In genomic region chr17:64725214-64725613, GRCm38 (mm10) we compare ENCODE assay signal across 25 mouse cellular contexts.
"Had no signal": no experiment of that assay in that cellular context is flagged by ENCODE, and none has a peak within 500 bp of the region (broad histone marks: within the 10 kb centered on the region; RNA-seq: fewer than 3 reads in every experiment).

No protein-coding gene starts in this region.

- DNase-seq: gastrocnemius, postnatal 14 days; gastrocnemius, postnatal 36 days; heart, adult 11 months; heart, adult 2 months; heart, postnatal 14 days; heart, postnatal 36 days; kidney, adult 11 months; kidney, adult 2 months; kidney, adult 9 months; kidney, postnatal 14 days; kidney, postnatal 36 days; layer of hippocampus, adult 9-11 months; layer of hippocampus, postnatal 36 days had no signal

- H3K4me3 ChIP-seq: heart, adult 2 months; heart, embryonic 13.5 days; heart, embryonic 15.5 days; hindbrain, embryonic 15.5 days; kidney, embryonic 15.5 days; left cerebral cortex, adult 2 months; limb, embryonic 13.5 days; limb, embryonic 15.5 days; liver, embryonic 12.5 days had no signal

- H3K4me1 ChIP-seq: hindbrain, embryonic 15.5 days; limb, embryonic 15.5 days had no signal

- H3K27ac ChIP-seq: heart, adult 2 months; heart, embryonic 13.5 days; heart, embryonic 15.5 days; hindbrain, embryonic 15.5 days; kidney, embryonic 15.5 days; kidney, postnatal 0 days; left cerebral cortex, adult 2 months; limb, embryonic 13.5 days; limb, embryonic 15.5 days; liver, embryonic 12.5 days; liver, embryonic 14.5 days had no signal

- H3K27me3 ChIP-seq: heart, embryonic 13.5 days; heart, embryonic 15.5 days; hindbrain, embryonic 15.5 days; kidney, embryonic 15.5 days; limb, embryonic 13.5 days; limb, embryonic 15.5 days; liver, embryonic 12.5 days had no signal

- H3K9ac ChIP-seq: heart, embryonic 13.5 days; heart, embryonic 15.5 days; hindbrain, embryonic 15.5 days; kidney, embryonic 15.5 days; limb, embryonic 13.5 days; limb, embryonic 15.5 days; liver, embryonic 12.5 days; liver, embryonic 14.5 days had no signal

- H3K4me2 ChIP-seq: heart, embryonic 11.5 days; heart, embryonic 13.5 days; heart, embryonic 15.5 days; hindbrain, embryonic 15.5 days; kidney, embryonic 15.5 days; limb, embryonic 13.5 days; limb, embryonic 15.5 days; liver, embryonic 12.5 days had no signal

- H3K36me3 ChIP-seq: hindbrain, embryonic 15.5 days had no signal

- H3K9me3 ChIP-seq: heart, embryonic 13.5 days; heart, embryonic 15.5 days; hindbrain, embryonic 15.5 days; kidney, embryonic 15.5 days; limb, embryonic 13.5 days; limb, embryonic 15.5 days; liver, embryonic 12.5 days had no signal

- ATAC-seq: intestine, embryonic 16.5 days; liver, embryonic 12.5 days had no signal
